Mouse (Mus musculus) T-cell, adult 2 months (primary cell): ENCODE results near the gene Arl15.

Experiments used
- DNase-seq: peaks from one replicate; pipeline ENCODE4 v3.0.0; 2022; ENCODE audit warnings: low spot score

Arl15 gene

GRCm38 (mm10) chr13:113870403-113870802 is 76.1 kb downstream of the Arl15 start:
- peak; percentile 80 for DNase-seq

- no peak for DNase-seq
Observed at GRCm38 (mm10) chr13:113871853-113872252, 77.5 kb downstream of the Arl15 start.

GRCm38 (mm10) chr13:113875724-113876123 is 81.4 kb downstream of the Arl15 start:
- no peak for DNase-seq

- DNase-seq, result peak; percentile 46
Observed at GRCm38 (mm10) chr13:113877420-113877819, 83.1 kb downstream of the Arl15 start.

GRCm38 (mm10) chr13:113878571-113878970 is 84.3 kb downstream of the Arl15 start:
- DNase-seq, result no peak

- no peak for DNase-seq
Observed at GRCm38 (mm10) chr13:113879651-113880327, 85.5 kb downstream of the Arl15 start.

GRCm38 (mm10) chr13:113880564-113881171 is 86.4 kb downstream of the Arl15 start:
- DNase-seq, result no peak

- DNase-seq, result no peak
Observed at GRCm38 (mm10) chr13:113882959-113883358, 88.7 kb downstream of the Arl15 start.

GRCm38 (mm10) chr13:113887090-113887489 is 92.8 kb downstream of the Arl15 start:
- no peak for DNase-seq

GRCm38 (mm10) chr13:113888126-113888525 is 93.8 kb downstream of the Arl15 start:
- no peak for DNase-seq

GRCm38 (mm10) chr13:113888704-113889103 is 94.4 kb downstream of the Arl15 start:
- no peak for DNase-seq

GRCm38 (mm10) chr13:113889140-113890055 is 95.1 kb downstream of the Arl15 start:
- DNase-seq, result no peak

GRCm38 (mm10) chr13:113896684-113897083 is 102.4 kb downstream of the Arl15 start:
- no peak for DNase-seq

GRCm38 (mm10) chr13:113897498-113897897 is 103.2 kb downstream of the Arl15 start:
- DNase-seq, result no peak

GRCm38 (mm10) chr13:113897951-113898350 is 103.6 kb downstream of the Arl15 start:
- DNase-seq, result no peak

GRCm38 (mm10) chr13:113901001-113901545 is 106.8 kb downstream of the Arl15 start:
- DNase-seq, result no peak

- no peak for DNase-seq
Observed at GRCm38 (mm10) chr13:113903255-113903654, 109.0 kb downstream of the Arl15 start.

GRCm38 (mm10) chr13:113911986-113912519 is 117.7 kb downstream of the Arl15 start:
- no peak for DNase-seq

- no peak for DNase-seq
Observed at GRCm38 (mm10) chr13:113914551-113914971, 120.3 kb downstream of the Arl15 start.

- no peak for DNase-seq
Observed at GRCm38 (mm10) chr13:113915700-113916099, 121.4 kb downstream of the Arl15 start.

GRCm38 (mm10) chr13:113916761-113917160 is 122.5 kb downstream of the Arl15 start:
- DNase-seq, result no peak

GRCm38 (mm10) chr13:113917376-113917775 is 123.1 kb downstream of the Arl15 start:
- no peak for DNase-seq
